Mouse (Mus musculus) forebrain, postnatal 0 days (tissue): ENCODE results near the gene Taar7f. TPM values are rescaled to one million over a fixed set of nuclear protein-coding genes. Genes with fewer than 3 reads are reported as not detected.
"Not testable (repeated sequence)": the region's sequence is repeated elsewhere in the genome, so short reads cannot be mapped to it uniquely, and the experiment has no call there.

Source experiments
- ATAC-seq: fragments of 200-750 bp; cut with Nextera tagmentation; 2 replicates; pipeline ENCODE4 v1.8.0; 2017; ENCODE audit warnings: mild to moderate bottlenecking, moderate library complexity
- DNase-seq: peaks from one replicate; pipeline ENCODE4 v3.0.0-alpha.2; 2015
- H3K27ac ChIP-seq: fragments of 300-500 bp; sonication (generic); 2 replicates; pipeline ENCODE4 v1.5.1; 2014; ENCODE audit warnings: low read depth, mild to moderate bottlenecking, antibody characterized with exemption, low read length, moderate library complexity, mixed read lengths
- H3K27me3 ChIP-seq: fragments of 300-500 bp; sonication (generic); 2 replicates; pipeline ENCODE4 v1.6.1; 2014; ENCODE audit warnings: mild to moderate bottlenecking, low read length, mixed read lengths; ENCODE audit not compliant: insufficient read depth
- H3K36me3 ChIP-seq: fragments of 300-500 bp; sonication (generic); 2 replicates; pipeline ENCODE4 v1.6.1; 2014; ENCODE audit warnings: mild to moderate bottlenecking, moderate library complexity; ENCODE audit not compliant: insufficient read depth
- H3K4me1 ChIP-seq: fragments of 300-500 bp; sonication (generic); 2 replicates; pipeline ENCODE4 v1.6.1; 2014; ENCODE audit warnings: antibody characterized with exemption; ENCODE audit not compliant: insufficient read depth
- H3K4me2 ChIP-seq: fragments of 300-500 bp; sonication (generic); 2 replicates; pipeline ENCODE4 v1.6.1; 2014; ENCODE audit warnings: low read depth, mild to moderate bottlenecking, moderate library complexity
- H3K4me3 ChIP-seq: fragments of 300-500 bp; sonication (generic); 2 replicates; pipeline ENCODE4 v1.5.1; 2014; ENCODE audit warnings: low read depth, low read length, mixed read lengths
- H3K9ac ChIP-seq: fragments of 300-500 bp; sonication (generic); 2 replicates; pipeline ENCODE4 v1.6.1; 2014; ENCODE audit warnings: mild to moderate bottlenecking
- H3K9me3 ChIP-seq: fragments of 300-500 bp; sonication (generic); 2 replicates; pipeline ENCODE4 v1.6.1; 2016; ENCODE audit warnings: low read length
- CTCF ChIP-seq: sonication (generic); IDR thresholded peaks from 2 replicates; pipeline ENCODE4 v1.5.1; 2016; ENCODE audit warnings: antibody characterized with exemption, control low read depth, low read depth
- WGBS: fragments of 180-500 bp; shearing (Covaris S2); extraction: QIAGEN DNeasy Blood & Tissue Kit; methylation state at CpG from one replicate; pipeline ENCODE4 v1.1.7; 2014; 5-methylcytosine and 5-hydroxymethylcytosine counted together
- polyA plus RNA-seq: library from polyadenylated mRNA; unstranded; fragments of >200 nt; fragmentation: Nextera tagmentation; extraction: Ambion mirVana; gene quantifications from 2 replicates; pipeline ENCODE4 v1.2.1, GENCODE M21; 2015
- total RNA-seq: library from RNA; depleted of rRNA; stranded (reverse); fragments of >200 nt; gene quantifications from 2 replicates; pipeline ENCODE4 v1.2.3, GENCODE M21; 2014

Gene Taar7f
- total and polyA plus RNA-seq, 2 experiments from 2014 or later, result not detected

DNA sequence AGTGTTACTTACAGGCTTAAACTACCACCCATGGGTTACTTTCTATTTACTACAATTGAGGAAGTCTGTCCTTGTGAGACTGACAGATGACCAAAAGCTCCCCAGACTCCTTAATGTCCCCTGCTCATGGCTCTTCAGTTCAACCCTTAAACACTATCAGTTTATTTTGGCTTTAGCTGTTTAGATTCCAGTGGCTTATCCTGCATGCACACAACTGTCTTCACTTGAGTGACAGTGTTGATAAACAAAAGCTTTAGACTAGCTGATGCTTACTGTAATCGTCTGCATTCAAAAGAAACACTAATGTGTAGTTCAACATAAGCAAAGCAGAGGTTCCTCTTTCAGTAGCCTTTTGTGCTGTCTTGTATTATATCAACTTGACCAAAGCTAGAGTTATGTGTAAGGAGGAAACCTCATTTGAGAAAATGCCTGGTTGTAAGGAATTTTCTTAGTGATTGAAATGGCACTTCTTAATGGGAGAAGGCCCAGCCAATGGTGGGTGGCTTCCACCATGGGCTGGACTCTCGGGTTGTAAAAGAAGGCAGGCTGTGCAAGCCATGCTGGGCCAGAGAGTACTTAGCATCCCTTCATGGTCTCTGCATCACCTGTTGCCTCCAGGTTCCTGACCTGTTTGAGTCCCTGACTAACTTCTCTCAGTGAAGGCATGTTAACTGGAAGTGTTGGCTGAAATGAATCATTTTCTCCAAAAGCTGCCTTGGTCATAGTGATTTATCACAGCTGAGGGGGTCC is 9.0 kb upstream of the Taar7f start:
- no peak for TF ChIP-seq CTCF
- no peak overlapping the region for H3K9ac ChIP-seq
- H3K27ac ChIP-seq, result no peak overlapping the region
- no peak overlapping the region for H3K4me2 ChIP-seq
- 51% methylated on average over 2 of the region's 2 CpGs for WGBS
- no peak for ATAC-seq
- H3K27me3 ChIP-seq, result no peaks in the 10 kb centered on the region
- H3K4me3 ChIP-seq, result no peak overlapping the region
- no peaks in the 10 kb centered on the region for H3K4me1 ChIP-seq
- no peak for DNase-seq
- H3K36me3 ChIP-seq, result no peaks in the 10 kb centered on the region
- no peaks in the 10 kb centered on the region for H3K9me3 ChIP-seq

DNA sequence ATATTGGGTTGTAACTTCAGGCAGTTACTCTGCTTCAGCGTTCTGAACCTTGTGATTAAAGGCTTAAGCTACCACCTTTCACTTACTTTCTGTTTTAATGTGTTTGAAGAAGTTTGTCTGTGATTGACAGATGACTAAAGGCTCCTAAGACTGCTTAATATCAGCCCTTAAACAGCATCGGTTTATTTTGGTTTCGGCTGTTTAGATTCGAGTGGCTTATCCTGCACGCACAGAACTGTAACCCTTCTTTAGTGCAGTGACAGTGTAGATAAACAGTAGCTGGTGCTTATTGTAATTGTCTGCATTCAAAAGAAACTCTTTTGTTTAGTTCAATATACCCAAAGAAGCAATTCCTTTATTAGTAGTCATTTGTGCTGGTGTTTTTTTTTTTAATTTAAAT is 2.7 kb downstream of the Taar7f start:
- WGBS, result 56% methylated on average over 5 of the region's 5 CpGs
- H3K9me3 ChIP-seq, result no peaks in the 10 kb centered on the region
- no peak overlapping the region for H3K27ac ChIP-seq
- H3K9ac ChIP-seq, result no peak overlapping the region
- no peaks in the 10 kb centered on the region for H3K36me3 ChIP-seq
- ATAC-seq, result no peak
- no peak overlapping the region for H3K4me3 ChIP-seq
- no peaks in the 10 kb centered on the region for H3K27me3 ChIP-seq
- TF ChIP-seq CTCF, result no peak
- no peak for DNase-seq
- H3K4me1 ChIP-seq, result no peaks in the 10 kb centered on the region
- H3K4me2 ChIP-seq, result no peak overlapping the region

DNA sequence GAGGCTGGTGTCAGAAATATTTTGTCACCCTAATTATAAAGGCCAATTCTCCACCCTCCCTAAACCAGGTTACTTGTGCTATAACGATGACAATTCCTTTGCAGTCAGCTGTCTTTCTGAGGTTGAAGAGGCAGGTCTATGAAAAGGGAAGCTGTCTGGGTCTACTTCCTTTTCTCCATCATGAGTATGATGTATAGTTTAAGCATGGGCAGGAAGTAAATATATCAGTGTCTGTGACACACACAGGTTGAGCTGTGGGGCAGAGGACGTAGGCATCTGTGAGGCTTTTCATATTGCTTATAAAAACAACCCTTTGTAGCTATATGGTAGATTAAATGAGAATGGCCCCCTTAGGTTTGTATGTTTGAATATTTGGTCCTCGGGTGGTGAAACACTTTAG is 9.7 kb downstream of the Taar7f start:
- Histone ChIP-seq H3K4me1 (no peaks in the 10 kb centered on the region), H3K27ac (no peak overlapping the region), H3K4me3 (no peak overlapping the region), H3K9me3 (no peaks in the 10 kb centered on the region), H3K27me3 (no peaks in the 10 kb centered on the region), H3K4me2 (no peak overlapping the region), H3K36me3 (no peaks in the 10 kb centered on the region), H3K9ac (no peak overlapping the region)
- no peak for ATAC-seq
- 90% methylated on average over 3 of the region's 3 CpGs for WGBS
- DNase-seq, result no peak
- no peak for TF ChIP-seq CTCF

DNA sequence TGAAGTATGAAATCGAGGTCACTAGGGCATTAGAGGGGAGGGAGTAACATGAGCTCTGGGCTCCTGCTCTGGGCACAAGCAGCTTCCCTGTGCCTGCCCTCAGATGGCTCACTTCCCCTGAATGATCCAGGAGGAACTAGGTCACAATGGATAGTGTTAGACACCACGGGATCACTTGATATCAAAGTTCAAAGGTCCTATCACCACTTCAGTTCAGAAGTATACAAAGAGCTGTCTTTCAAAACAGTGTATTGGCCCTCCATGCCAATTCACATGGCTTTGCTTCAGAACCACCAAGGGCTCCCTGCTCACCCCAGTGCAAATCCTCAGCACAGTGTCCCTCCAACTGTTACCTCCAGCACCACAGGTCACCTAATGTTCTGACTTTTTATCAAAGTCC is 25.4 kb downstream of the Taar7f start:
- not testable (repeated sequence) for H3K36me3 ChIP-seq, H3K27me3 ChIP-seq, ATAC-seq, DNase-seq, H3K9me3 ChIP-seq, H3K4me2 ChIP-seq, H3K9ac ChIP-seq, H3K27ac ChIP-seq, H3K4me3 ChIP-seq, H3K4me1 ChIP-seq
- 55% methylated on average over 2 of the region's 2 CpGs for WGBS

DNA sequence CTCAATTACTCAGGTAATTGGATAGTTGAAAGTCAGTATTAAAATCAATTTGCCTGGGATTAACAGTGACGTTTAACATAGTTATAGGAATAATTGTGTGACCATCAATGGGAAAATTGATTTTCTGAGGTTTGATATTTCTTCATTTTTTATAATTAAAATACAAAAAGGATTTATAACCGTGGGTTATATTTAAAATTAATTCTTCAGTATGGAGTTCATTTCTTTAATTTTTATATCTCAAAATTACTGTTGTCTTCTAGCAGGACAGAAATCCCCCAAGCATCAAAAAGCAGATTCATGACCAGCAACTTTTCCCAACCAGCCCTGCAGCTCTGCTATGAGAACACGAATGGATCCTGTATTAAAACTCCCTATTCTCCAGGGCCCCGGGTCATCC is 26.9 kb downstream of the Taar7f start, which contains the start of gene Taar8a:
Gene Taar8a (plus strand): TSS at position 301 of the 400 bp plus-strand sequence.
- H3K9me3 ChIP-seq, H3K36me3 ChIP-seq, H3K4me1 ChIP-seq, H3K4me3 ChIP-seq, H3K4me2 ChIP-seq, DNase-seq, H3K27ac ChIP-seq, H3K27me3 ChIP-seq, ATAC-seq, H3K9ac ChIP-seq: not testable (repeated sequence)
- WGBS, result 85% methylated on average over 2 of the region's 4 CpGs

DNA sequence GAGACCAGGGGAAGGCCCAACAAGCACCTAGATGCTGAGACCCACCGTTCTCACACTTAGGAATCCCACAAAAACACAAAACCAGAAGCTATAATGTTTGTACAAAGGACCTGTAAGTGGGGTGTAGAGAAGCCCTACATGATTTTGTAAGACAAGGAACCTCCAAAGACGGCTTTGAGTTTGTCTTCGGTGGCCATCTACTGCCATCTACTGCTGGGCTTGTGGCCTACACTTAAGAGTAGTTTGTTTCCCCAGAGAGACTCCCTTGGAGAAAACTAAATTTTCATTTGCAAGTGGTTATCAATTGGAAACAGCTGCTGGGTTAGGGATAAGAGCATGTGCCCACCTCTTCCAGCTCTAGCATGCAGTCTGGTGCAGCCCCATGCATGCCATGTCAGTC is 30.9 kb downstream of the Taar7f start:
- 37% methylated on average over 3 of the region's 3 CpGs for WGBS
- H3K4me3 ChIP-seq, result no peak overlapping the region
- ATAC-seq (peak; percentile 77), DNase-seq (peak; percentile 67)
- H3K27me3 ChIP-seq, result no peaks in the 10 kb centered on the region
- no peak overlapping the region for H3K9ac ChIP-seq
- H3K27ac ChIP-seq, result no peak overlapping the region
- H3K4me1 ChIP-seq, result no peaks in the 10 kb centered on the region
- no peaks in the 10 kb centered on the region for H3K9me3 ChIP-seq
- peak; percentile 72 for TF ChIP-seq CTCF
- no peaks in the 10 kb centered on the region for H3K36me3 ChIP-seq
- H3K4me2 ChIP-seq, result no peak overlapping the region

DNA sequence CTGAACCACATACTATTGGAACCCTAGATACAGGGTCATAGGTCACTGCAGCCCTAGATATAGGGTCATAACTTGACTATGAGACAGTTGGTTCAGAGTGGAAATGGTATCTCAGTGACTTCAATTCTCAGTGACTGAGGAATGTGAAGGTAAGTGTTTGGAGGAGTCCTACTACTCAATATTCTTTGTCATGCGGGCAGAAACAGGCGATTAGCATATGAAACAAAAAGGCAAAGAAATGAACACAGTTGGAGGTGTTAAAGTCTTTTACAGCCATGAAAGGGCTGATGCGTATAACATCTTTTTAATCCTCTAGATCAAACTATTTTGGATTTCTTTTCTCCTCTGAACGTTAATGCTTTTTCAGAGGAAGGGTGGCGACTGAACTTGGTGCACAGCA is 36.6 kb downstream of the Taar7f start:
- Histone ChIP-seq H3K36me3 (no peaks in the 10 kb centered on the region), H3K9ac (no peak overlapping the region), H3K9me3 (no peaks in the 10 kb centered on the region), H3K4me2 (no peak overlapping the region), H3K27ac (no peak overlapping the region), H3K4me1 (no peaks in the 10 kb centered on the region), H3K4me3 (no peak overlapping the region), H3K27me3 (no peaks in the 10 kb centered on the region)
- TF ChIP-seq CTCF, result no peak
- DNase-seq (no peak), ATAC-seq (no peak)
- WGBS, result 37% methylated on average over 5 of the region's 5 CpGs
